Mouse (Mus musculus): ENCODE results near the gene Cwc25.
A peak's percentile ranks its signal among the peaks of the same experiment; 100 is the strongest.
"Not testable (repeated sequence)": the region's sequence is repeated elsewhere in the genome, so short reads cannot be mapped to it uniquely, and the experiment has no call there.

Gene Cwc25

DNA sequence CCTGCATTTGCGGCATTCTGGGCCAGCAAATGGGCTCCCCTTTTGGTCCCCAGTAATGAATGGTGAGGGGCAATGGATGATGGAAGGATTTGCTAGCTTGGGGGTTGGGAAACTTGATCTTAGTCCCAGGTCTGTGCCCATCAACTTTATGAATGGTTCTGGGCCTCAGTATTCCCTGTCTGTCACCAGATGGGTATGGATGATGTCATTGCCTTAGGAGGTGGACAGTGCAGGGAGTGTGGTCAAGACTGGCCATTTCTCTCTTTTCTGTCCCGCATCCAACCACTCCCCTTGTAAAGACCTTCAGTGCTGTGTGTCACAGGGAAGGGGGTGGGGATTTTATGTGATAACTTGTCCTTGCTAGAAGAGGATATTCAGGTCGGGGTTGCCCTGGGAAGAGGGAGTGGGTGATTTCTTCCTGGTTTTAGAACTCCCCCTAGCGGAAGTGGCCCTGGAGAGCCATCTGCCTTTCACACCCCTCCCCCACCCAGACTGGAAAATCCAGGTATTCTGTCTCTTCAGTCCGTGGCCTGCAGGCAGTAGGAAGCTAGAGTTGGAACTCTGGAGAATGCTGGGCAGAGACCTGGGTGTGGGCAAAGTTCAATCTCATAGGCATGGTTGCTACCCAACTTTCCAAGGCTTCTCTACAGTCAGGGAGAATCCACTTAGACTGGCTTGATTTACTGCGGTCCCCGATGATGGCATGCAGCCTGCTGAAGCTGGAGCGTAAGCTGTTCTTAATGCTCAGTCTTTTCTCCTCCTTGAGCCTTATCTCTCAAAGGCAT is 35.2 kb upstream of the Cwc25 start:
- DNase-seq (ENCODE audit: extremely low spot score, low read depth, low spot score), result no peak

DNA sequence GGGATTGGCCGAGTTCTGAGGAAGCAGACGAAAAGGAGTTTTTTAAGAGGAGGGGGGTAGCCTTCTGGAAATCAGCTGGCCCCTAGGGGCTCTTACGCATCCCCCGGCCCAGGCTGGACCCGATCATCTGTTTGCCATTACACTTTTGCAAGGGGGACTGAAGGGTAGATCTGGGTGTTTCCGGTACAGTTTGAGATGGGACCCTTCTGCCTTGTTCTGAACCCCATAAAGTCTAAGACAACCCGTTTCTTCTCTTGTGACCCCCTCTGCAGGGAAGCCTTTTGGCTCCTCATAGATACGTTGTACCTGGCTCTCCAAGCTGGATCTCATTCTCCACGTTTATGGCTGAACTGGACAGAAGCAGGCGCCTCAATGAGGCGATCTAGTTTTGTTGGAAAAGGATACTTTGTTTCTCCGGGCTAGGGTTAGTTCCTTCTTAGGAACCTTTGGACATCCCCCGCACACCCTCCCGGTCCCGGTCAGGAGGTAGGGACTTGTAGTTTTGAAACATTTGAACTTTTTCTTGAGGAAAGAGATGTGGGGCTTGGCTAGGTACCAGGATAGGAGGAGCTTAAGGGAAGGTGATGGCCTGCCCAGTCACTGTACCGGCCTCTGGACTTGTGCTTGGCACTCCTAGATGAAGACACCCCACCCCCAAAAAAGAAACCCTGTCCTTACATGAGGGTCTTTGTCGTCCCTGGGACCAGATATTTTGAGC is 34.5 kb upstream of the Cwc25 start:
- DNase-seq (ENCODE audit: extremely low spot score, low read depth, low spot score), result no peak

DNA sequence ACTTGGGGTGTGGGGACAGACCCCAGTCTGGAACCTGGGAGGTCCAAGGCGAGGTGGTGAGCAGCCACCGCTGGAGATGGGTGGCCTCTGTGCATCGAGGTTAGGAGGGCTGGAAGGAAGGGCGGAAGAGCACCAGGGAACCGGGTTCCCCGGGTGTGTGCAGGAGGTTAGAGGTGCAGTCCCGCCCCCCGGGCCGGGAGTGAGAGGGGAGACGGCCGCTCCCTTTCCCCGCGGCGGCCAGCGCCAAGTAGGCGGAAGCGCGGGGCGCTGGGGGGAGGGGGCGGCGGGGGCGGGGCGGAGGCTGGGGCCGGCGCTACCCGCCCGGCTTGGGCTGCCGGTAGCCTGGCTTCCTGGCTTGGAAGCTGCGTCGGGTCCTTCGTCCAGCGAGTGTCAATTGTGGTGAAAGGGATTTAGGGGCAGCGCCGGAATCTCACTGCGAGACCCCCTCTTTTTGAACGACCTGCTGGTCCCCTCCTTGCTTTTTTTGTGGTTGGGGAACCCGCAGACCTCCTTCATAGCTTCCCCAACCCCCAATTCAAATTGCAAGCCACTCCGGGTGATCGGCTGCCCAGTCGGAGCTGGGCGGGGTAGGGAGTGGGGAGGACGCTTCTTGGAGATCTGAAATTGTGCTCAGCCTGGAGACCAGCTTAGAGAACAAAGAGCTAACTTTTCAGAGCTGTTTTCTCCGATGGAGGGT is 33.8 kb upstream of the Cwc25 start:
- no peak for DNase-seq (ENCODE audit: extremely low spot score, low read depth, low spot score)

DNA sequence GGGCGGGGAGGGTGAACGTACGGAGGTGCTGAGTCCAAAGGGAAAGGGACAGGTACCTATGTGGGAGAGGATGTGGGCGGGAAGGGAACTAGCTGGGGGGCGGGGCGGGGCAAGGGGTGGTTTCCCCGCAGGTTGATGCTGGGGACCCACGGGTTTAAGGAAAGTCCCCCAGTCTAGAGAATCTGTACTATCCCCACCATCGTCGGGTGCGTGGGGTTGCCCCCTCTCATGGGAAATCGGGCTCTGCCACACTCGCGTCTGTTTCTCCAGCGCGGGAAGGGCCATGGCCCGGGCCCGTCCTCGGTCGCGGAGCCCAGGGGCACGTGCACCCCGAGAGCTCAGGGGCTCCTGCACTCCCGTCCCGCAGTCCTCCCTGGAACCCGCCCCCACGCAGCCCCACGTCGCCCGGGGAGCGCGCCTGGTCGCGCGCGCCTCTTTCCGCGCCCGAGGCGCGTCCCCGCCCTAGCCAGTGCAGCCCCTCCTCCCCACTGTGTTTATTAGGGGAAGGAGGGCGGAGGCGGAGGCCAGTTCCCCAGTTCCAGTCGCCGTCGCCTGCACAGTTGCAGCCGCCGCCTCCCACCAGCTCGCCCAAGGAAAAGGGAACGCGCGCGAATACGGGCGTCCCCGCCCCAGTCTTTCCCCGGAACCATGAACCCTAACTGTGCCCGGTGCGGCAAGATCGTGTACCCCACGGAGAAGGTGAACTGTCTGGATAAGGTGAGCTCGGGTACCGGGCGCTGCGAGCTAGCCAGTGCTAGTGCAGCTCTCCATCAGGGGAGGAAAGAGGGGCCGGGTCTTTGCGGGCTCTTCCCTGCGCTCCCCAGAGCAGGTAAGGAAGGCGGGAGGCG is 33.0 kb upstream of the Cwc25 start:
- no peak for DNase-seq (ENCODE audit: extremely low spot score, low read depth, low spot score)

DNA sequence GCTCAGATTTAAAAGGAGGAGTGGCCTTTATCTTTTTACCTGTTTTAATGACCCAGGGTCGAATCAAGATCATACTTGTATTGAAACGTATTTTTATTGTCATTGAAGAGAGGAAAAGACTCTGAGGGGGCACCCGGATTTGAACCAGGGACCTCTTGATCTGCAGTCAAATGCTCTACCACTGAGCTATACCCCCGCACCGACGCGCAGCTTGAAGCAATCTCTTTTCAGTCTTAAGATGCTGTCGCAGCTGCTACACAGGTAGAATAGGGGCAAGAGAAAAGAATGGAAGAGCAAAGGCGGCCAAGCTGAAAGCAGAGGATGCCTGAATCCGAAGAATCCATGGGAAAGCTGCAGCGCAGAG is 32.4 kb upstream of the Cwc25 start, which contains the start of gene Lasp1:
Gene Lasp1 (plus strand): TSS at position 219 of the 364 bp plus-strand sequence.
- no peak for DNase-seq (ENCODE audit: extremely low spot score, low read depth, low spot score)

DNA sequence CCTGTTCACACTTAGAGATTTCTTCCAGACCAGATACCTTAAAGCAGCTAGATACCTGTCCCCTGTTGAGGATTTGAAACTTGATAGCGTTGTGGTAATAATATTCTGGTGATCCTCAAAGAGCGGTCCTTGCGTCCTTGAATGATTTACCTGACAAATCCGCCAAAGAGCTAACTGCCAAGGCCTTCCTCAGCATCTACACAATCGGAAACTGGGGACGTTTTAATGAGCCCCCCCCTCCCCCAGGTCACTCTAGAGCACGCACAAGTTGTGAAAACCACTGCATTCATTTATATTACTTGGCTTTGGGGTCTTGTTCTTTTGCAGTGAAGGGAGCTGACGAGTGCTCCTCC is 31.7 kb upstream of the Cwc25 start:
- DNase-seq (ENCODE audit: extremely low spot score, low read depth, low spot score), result no peak

DNA sequence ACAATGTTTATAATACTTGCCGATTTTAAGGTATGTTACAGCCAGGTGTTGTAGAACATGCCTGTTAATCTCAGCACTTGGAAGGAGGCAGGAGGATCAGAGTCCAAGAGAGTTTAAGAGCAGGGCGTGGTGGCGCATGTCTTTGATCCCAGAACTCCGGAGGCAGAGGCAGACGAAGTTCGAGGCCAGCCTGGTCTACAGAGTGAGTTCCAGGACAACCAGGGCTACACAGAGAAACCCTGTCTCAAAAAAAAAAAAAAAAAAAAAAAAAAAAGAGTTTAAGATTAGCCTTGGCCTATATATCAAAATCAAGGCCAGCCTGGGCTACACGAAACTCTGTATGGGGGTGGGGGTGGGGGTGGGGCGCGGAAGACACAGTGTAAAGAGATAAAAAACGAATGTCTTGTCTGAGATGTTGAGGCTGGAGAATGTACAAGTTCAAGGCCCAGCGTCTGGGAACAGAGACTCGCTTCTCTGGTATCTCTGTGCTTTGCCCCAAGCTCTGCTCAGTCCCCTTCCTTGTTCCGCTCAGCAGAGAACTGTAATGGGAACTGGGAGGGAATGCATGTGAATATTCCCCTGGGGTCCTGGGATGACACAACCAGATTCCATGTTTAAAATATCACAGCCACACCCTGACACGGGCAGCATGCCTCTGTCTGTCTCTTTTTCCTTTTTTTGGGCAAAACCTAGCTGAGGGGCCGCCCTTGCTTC is 31.2 kb upstream of the Cwc25 start:
- no peak for DNase-seq (ENCODE audit: extremely low spot score, low read depth, low spot score)

DNA sequence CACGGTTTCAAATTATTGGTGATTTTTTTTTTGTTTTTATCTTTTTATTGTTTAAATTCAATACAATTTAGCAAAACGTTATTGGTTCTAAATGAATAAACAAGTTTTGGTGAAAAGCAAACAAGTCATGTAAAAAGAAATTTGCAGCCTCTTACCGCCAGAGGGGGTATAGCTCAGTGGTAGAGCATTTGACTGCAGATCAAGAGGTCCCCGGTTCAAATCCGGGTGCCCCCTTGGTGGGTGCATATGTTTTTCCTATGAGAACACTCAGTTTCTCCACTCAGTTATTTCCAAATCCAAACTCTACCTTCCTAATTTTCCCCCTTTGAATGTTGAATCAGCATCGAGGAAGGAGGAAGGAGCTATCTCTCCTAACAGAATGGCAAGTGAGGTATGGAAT is 30.6 kb upstream of the Cwc25 start:
- DNase-seq (ENCODE audit: extremely low spot score, low read depth, low spot score), result no peak

DNA sequence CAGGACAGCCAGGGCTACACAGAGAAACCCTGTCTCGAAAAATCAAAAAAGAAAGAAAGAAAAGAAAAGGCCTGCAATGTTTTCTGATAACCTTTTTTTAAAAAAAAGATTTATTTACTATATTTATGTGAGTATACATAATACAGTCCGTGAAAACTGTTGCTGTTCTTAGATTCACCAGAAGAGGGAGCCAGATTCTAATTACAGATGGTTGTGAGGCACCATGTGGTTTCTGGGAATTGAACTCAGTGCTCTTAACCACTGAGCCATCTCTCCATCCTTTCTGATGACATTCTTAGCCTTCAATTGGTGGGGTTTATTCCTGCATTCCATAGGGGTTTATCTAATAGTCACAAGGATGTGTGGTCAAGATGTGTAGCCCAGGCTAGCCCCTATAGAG is 26.8 kb upstream of the Cwc25 start:
- no peak for DNase-seq (ENCODE audit: extremely low spot score, low read depth, low spot score)

DNA sequence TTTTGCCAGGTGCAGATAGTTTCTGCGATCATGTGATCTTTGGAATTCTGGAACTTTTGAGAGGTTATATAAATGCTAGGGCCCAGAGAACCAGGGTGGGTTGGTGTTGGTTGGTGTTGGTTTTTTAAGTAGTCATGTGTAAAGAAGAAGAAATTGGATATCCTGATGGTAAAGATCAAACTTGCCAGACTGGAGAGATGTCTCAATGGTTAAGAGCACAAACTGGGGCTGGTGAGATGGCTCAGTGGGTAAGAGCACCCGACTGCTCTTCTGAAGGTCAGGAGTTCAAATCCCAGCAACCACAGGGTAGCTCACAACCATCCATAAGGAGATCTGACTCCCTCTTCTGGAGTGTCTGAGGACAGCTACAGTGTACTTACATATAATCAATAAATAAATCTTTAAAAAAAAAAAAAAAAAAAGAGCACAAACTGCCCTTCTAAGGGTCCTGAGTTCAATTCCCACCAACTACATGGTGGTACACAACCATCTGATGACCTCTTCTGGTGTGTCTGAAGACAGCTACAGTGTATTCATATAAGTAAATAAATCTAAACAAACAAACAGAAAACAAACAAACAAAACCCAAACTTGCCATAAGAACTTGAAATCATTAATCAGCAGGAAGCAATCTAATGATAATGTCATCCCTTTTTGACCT is 24.6 kb upstream of the Cwc25 start:
- not testable (repeated sequence) for DNase-seq (ENCODE audit: extremely low spot score, low read depth, low spot score)

DNA sequence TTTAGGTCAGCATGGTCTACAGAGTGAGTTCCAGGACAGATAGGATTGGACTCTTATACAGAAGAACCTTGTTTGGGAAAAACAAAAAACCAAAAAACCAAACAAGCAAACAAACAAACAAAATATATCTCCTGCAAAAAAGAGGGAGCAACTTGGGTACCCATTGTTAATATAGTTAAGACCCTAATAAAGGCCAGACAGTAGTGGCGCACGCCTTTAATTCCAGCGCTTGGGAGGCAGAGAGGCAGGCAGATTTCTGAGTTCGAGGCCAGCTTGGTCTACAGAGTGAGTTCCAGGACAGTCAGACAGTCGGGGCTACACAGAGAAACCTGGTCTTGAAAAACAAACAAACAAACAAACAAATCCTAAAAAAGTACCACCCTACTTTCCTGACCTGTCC is 23.4 kb upstream of the Cwc25 start:
- no peak for DNase-seq (ENCODE audit: extremely low spot score, low read depth, low spot score)

DNA sequence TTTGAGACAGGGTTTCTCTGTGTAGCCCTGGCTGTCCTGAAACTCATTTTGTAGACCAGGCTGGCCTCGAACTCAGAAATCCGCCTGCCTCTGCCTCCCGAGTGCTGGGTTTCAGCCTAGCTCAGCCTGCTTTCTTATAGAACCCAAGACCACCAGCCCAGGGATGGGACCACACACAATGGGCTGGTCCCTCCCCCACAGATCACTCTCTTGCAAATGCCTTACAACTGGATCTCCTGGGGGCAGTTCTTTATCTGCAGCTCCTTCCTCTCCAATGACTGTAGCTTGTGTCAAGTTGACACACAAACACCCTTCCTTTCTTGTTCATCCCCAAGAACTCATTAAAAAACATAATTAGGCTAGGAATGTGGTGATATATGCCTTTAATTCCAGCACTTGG is 21.6 kb upstream of the Cwc25 start:
- DNase-seq (ENCODE audit: extremely low spot score, low read depth, low spot score), result no peak

DNA sequence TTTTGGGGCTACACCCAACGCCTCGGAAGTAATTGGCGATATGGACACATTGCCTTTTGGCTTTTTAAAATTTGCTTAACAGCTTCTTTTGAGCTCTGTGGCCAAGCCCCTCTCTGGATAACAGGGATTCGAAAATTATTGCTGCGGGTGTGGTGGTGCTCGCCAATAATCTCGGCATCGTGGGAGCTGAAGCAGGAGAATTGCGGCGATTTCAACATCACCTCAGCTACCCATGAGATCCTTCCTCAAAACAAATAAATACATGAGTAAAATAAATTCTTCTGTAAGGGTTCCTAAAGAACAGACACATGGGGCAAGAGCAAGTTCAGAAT is 16.2 kb upstream of the Cwc25 start:
- no peak for DNase-seq (ENCODE audit: extremely low spot score, low read depth, low spot score)

DNA sequence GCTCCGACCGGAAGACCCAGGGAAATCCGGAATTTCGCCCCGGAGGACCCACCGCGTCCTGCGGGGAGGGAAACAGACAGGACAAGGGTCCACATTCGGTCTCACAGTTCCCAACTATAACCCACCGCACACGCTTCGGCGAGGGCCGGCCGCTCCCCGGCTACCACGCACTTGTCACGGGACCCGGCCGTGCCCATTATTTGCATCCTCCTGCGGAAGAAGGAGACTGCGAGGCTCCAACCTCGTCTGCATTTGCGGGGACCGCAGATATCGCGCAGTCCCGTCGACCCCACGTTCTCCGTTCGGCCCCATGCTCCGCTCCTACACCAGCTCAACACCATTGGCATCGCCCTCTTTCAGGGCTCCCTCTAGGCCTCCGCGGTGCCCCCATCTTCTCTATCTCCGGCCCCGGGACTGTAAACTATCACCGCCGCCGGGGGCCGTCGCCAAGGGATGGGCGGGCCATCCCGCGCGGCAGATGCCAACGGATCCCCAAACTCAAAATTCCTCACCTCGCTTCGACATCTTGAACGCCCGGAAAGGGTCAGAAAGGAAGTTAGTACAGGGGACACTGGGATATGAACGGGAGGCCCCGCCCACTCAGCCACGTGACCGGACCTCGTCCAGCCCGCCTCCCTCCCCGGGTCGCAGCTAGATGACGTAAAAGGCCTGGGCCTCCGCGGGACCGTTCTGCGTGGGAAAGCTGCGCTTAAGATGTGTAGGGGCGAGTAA is 15.6 kb upstream of the Cwc25 start, which contains the start of gene Rpl23:
Gene Rpl23 (minus strand): TSS at position 606 of the 732 bp plus-strand sequence.
- DNase-seq (ENCODE audit: extremely low spot score, low read depth, low spot score), result peak; percentile 91

DNA sequence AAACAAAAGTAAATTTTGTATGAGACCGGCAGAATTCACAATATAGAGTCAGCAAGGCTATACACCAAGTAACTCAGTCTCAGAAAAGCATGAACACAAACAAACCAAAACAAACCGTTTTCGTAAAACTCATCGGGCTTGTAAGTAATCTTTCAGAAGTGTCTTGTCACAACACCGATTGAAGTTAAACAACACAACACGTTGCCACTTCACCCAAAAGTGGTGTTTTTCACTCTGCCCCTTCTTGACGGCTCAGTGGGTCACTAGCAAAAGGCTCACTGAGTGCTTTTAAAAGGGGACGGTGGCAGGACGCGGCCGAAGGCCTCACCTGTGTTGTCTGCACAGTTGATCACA is 15.1 kb upstream of the Cwc25 start:
- no peak for DNase-seq (ENCODE audit: extremely low spot score, low read depth, low spot score)

DNA sequence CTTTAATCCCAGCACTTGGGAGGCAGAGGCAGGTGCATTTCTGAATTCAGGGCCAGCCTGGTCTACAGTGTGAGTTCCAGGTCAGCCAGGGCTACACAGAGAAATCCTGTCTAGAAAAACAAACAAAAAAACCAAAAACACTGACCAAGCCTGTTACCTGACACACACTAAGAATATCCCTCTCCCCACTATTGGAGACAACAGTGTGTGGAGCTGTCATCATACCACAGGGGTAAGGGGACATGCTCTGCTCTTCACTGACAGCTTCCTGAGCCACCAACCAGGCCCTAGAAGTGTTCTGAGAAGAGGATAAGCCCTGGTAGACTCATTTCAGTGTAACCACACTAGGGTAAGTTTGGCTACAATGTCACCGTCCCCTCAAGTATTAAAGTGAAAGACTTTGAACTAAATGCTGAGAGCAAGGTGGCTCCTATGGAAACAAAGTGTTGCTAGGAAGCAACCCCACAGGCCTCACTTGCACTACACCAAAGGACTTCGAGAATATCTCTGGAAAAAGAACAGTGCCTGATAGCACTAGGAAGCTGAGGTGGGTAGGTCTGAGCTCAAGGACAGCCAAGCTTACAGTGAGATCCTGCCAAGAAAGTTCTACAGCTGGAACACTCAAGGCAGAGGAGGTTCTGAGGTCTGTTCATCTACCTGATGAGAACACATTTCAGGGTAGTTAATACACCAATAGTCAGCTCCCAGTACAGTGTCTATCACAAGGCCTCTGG is 13.8 kb upstream of the Cwc25 start:
- no peak for DNase-seq (ENCODE audit: extremely low spot score, low read depth, low spot score)

DNA sequence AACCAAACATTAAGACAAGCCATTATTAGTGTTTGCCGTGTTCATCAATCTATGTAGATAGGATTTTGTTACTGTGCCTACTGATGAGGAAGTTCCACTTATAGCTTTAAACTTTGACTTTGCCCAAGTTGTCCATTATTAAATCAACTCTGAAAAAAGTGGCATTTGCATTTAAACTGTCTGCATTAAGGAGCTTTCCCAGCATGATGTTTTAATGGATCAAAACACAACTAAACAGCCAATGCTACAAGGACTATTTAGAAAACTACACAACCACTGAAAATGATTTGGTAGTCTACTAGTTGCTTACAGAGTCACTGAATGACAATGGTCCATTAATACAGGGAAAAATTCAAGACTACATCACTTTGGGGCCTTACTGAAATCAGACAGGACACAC is 12.6 kb upstream of the Cwc25 start:
- DNase-seq (ENCODE audit: extremely low spot score, low read depth, low spot score), result no peak

DNA sequence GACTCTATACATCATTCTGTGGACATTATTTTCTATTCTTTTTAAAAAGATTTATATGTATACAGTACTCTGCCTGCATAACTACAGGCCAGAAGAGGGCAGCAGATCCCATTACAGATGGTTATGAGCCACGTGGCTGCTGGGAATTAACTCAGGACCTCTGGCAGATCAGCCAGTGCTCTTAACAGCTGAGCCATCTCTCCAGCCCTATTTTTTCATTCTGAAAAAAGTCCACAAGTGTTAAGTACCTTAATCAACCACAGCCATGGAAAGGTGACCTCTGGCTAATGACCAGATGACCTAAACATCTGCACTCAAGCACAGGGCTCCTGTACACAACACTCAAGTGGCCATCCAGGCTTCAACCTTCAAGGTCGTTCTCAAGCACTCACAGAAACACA is 10.8 kb upstream of the Cwc25 start:
- DNase-seq (ENCODE audit: extremely low spot score, low read depth, low spot score), result no peak
